Mouse (Mus musculus): ENCODE results near the gene Dnajb12.

DNA sequence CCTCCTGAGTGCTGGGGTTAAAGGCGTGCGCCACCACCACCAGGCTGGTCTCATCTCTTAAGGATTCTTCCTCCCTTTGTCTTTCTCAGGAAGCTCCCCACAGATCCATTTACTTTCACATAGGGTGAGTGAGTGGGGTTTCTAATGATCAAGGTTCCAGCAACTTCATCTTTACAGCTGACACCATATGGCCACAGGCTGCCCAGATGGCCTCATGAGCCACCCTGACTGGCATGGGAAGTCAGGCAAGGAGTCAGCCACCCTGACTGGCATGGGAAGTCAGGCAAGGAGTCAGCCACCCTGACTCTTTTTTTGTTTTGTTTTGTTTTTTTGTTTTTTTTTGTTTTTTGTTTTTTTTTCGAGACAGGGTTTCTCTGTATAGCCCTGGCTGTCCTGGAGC is 66.1 kb downstream of the Dnajb12 start:
- TF ChIP-seq CTCF (IDR thresholded peaks at IDR 0.05; ENCODE audit: low read depth, low read length): no peak
- no peak for TF ChIP-seq POLR2A (IDR thresholded peaks at IDR 0.05; ENCODE audit: borderline replicate concordance, low read depth, low read length)
